Mouse (Mus musculus) spleen, adult 2 months (tissue): ENCODE results near the gene Fpgs.

Experiments
- CTCF ChIP-seq: fragments of 200-500 bp; IDR thresholded peaks from 2 replicates; pipeline ENCODE4 v1.5.1; 2011; ENCODE audit warnings: mild to moderate bottlenecking, inconsistent platforms; ENCODE audit not compliant: insufficient read depth, insufficient read length, insufficient replicate concordance; ENCODE audit errors: extremely low read depth
- POLR2A ChIP-seq: fragments of 200-500 bp; IDR thresholded peaks from 2 replicates; pipeline ENCODE4 v1.6.1; 2011; ENCODE audit warnings: low read depth, low read length, inconsistent platforms

DNA sequence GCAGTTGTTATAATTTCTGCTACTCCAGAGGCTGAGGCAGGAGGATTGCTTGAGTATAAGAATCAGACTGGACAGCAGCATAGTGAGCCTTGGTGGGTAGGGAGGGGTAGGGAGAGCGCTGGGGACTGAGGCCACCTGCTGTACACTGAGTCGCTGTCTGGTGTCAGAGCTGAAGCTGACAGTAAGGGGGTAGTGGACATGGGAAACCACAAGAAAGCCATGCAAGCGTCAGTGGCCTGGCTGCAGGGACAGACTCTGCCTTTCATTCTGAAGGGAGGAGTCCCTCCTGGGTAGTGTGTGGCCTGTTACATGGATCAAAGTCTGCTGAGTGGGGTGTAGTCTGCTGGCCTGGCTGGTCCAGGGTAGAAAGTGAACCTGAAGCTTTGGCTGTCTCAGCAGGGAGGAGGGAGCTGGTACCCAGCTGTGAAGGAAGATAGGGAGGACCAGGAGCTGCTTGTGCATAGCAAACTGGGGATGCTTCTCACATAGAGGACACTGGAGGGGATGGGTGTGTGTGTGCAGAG is 32.4 kb upstream of the Fpgs start:
- TF ChIP-seq POLR2A (no peak), CTCF (no peak)
